Mouse (Mus musculus) induced T-regulatory cell, adult 2 months (primary cell): ENCODE measurements around the gene Fbxo33.

Experiments used
- DNase-seq: peaks from one replicate; pipeline ENCODE4 v3.0.0-alpha.2; 2012; ENCODE audit warnings: low read depth

The Fbxo33 gene

DNA sequence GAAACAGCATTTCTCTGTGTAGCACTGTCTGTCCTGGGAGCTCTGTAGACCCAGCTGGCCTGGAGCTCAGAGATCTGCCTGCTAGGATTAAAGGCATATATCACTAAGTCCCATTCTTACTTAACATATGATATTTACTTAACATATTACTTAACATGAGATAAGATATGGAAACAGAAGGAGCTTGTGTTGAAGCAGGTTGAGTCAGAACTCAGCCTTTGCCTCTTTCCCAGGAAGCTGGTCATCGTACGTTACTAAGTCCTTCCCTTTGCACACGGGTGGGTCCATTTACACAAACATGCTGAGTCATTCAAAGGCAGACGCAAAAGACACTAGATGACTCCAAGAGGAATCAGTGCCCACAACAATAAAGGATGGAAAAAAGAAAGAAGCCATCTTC is 20.8 kb downstream of the Fbxo33 start:
- no peak for DNase-seq

DNA sequence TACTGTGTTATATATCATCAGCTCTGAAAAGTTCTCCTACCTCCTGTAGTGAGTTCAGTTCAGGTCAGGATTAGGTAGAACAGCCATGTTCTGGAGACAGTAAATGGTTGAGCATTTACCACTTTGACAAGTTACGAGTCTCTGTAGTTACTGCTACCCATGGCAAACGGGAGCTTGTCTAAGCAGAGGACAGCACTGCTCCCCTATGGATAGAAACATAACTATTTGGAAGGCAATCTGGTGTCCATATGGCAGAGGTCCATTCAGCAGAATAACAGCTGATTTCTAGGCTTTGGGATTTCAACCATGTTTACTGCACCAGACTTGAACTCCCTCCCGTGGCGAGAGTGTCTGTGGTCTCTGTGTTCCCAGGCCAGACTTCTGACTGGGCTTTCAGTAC is 23.6 kb downstream of the Fbxo33 start:
- DNase-seq, result no peak

DNA sequence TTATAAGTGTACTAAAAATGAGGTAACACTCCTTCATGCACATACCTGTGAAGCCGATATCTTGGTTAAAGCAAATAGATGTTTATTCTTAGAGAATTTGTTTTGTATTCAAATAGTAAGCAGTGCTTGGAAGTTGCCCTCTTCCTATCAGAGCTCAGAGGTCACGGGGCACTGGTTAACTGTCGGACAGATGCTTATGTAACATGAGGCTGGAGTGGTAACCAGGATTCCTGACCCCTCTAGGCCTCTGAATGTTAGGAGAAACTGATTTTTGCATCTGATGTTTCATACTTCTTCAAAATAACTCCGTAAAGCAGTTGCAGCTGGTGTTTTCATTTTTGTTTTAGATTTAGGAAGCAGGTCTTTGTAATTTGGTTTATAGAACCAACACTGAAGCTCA is 24.5 kb downstream of the Fbxo33 start:
- no peak for DNase-seq

GRCm38 (mm10) chr12:59194341-59195003 is 25.1 kb downstream of the Fbxo33 start:
- no peak for DNase-seq

- no peak for DNase-seq
These were observed 25.9 kb downstream of the Fbxo33 start for GRCm38 (mm10) chr12:59193637-59194036.

GRCm38 (mm10) chr12:59188086-59188682 is 31.3 kb downstream of the Fbxo33 start:
- no peak for DNase-seq

GRCm38 (mm10) chr12:59177814-59178213 is 41.7 kb downstream of the Fbxo33 start:
- no peak for DNase-seq

GRCm38 (mm10) chr12:59169935-59170334 is 49.6 kb downstream of the Fbxo33 start:
- peak; percentile 25 for DNase-seq

GRCm38 (mm10) chr12:59166557-59166956 is 53.0 kb downstream of the Fbxo33 start:
- DNase-seq, result no peak

DNA sequence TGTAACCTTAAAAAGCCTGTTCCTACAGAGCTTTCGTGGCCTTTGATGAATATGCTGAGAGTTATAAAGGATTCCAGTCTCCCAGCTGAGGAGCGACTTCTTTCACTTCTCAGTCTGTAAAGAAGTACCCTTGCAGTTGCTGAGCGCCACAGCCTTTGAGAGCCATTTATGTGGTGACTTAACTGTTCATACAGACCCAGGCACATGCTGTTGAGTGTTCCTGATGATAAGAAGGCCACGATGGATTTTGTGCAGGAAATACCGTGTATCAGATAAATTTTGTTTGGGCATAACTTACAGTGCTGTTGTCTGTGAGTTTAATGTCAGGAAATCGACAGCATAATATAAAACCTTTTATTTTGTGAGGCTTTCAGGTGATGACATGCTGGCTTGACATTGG is 55.0 kb downstream of the Fbxo33 start:
- no peak for DNase-seq

DNA sequence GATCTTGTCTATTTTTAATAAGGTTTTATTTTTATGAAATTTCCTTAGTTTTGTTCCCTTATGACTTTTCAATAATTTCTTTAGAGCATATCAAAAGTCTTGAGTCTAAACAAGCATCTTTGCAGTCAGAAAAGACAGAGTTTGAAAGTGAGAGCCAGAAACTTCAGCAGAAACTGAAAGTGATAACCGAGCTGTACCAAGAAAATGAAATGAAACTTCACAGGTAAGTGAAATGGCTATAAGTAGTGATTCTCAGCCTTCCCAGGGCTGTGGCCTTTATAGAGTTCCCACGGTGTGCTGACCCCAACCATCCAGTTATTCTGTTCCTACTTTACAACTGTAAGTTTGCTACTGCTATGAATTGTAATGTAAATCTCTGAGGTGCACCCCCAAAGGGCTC is 56.7 kb downstream of the Fbxo33 start:
- peak; percentile 40 for DNase-seq

DNA sequence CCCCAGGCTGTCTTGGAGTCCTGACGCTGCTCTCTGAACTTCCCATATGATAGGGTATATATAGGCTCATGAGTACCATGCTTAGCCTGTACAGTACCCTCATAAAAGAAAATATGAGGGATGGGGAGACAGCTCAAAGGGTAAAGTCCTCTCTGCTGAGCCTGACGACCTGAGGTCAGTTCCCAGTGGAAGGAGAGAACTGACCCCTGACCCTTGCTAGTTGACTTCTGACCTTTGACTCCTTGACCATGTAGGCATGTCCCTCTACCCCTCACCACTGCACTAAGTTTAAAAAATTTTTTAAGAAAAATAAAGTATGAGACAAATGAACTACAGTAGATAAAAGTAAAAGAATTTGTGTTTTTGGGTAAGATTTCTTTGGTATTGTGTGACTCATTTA is 58.4 kb downstream of the Fbxo33 start:
- no peak for DNase-seq
